Mouse (Mus musculus) forebrain, embryonic 15.5 days (tissue): ENCODE results near the gene Tpgs1. TPM values are rescaled to one million over a fixed set of nuclear protein-coding genes. Genes with fewer than 3 reads are reported as not detected.
A peak's percentile ranks its signal among the peaks of the same experiment; 100 is the strongest.
"Not testable (repeated sequence)": the region's sequence is repeated elsewhere in the genome, so short reads cannot be mapped to it uniquely, and the experiment has no call there.

Source experiments
- ATAC-seq: fragments of 200-750 bp; cut with Nextera tagmentation; replicated peaks from 2 replicates; pipeline ENCODE4 v1.8.0; 2017; ENCODE audit warnings: mild to moderate bottlenecking, moderate TSS enrichment, moderate library complexity
- H3K27ac ChIP-seq: fragments of 300-500 bp; sonication (generic); replicated peaks from 2 replicates; pipeline ENCODE4 v1.5.1; 2015; ENCODE audit warnings: mild to moderate bottlenecking, inconsistent platforms
- H3K27me3 ChIP-seq: fragments of 300-500 bp; sonication (generic); 2 replicates; pipeline ENCODE4 v1.6.1; 2015; ENCODE audit warnings: inconsistent platforms
- H3K36me3 ChIP-seq: fragments of 300-500 bp; sonication (generic); 2 replicates; pipeline ENCODE4 v1.6.1; 2015; ENCODE audit warnings: mild to moderate bottlenecking, inconsistent platforms
- H3K4me1 ChIP-seq: fragments of 300-500 bp; sonication (generic); 2 replicates; pipeline ENCODE4 v1.6.1; 2015; ENCODE audit warnings: inconsistent platforms
- H3K4me2 ChIP-seq: fragments of 300-500 bp; sonication (generic); replicated peaks from 2 replicates; pipeline ENCODE4 v1.6.1; 2015; ENCODE audit warnings: mild to moderate bottlenecking, inconsistent platforms
- H3K4me3 ChIP-seq: fragments of 300-500 bp; sonication (generic); 2 replicates; pipeline ENCODE4 v1.5.1; 2015; ENCODE audit warnings: mild to moderate bottlenecking, inconsistent platforms
- H3K9ac ChIP-seq: fragments of 300-500 bp; sonication (generic); replicated peaks from 2 replicates; pipeline ENCODE4 v1.6.1; 2015; ENCODE audit warnings: mild to moderate bottlenecking, inconsistent platforms
- H3K9me3 ChIP-seq: fragments of 300-500 bp; sonication (generic); 2 replicates; pipeline ENCODE4 v1.6.1; 2016; ENCODE audit warnings: inconsistent platforms
- WGBS: fragments of 180-500 bp; shearing (Covaris S2); methylation state at CpG from one replicate; pipeline ENCODE4 v1.1.7; 2015; ENCODE audit warnings: mixed read lengths; 5-methylcytosine and 5-hydroxymethylcytosine counted together
- polyA plus RNA-seq: library from polyadenylated mRNA; unstranded; fragments of >200 nt; fragmentation: Nextera tagmentation; extraction: Ambion mirVana; gene quantifications from 2 replicates; pipeline ENCODE4 v1.2.1, GENCODE M21; 2015

The Tpgs1 gene
- polyA plus RNA-seq, 1 experiment from 2014 or later: 80.0 TPM

DNA sequence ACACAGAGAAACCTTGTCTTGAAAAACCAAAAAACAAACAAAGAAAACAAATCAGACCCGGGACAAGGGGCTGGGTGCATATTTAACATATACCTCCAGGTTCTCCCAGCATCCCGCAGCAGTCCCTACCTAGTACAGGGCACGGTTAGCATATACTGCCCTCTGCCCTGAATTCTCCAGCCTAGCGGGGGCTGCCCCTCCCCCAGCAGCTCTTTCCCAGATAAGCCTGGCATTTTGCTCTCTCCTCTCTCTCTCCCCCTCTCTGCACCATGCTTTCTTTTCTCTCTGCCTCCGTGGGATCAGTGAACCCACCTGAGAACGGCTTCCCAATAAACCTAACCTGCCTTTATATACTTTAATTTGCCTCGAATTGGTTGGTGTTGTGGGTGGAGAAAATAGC is 31.5 kb downstream of the Tpgs1 start:
- Histone ChIP-seq H3K9ac (no peak overlapping the region), H3K4me1 (peaks cover 18% of the 10 kb centered on the region), H3K27me3 (no peaks in the 10 kb centered on the region), H3K27ac (no peak overlapping the region), H3K4me2 (no peak overlapping the region), H3K9me3 (no peaks in the 10 kb centered on the region), H3K36me3 (no peaks in the 10 kb centered on the region), H3K4me3 (no peak overlapping the region)
- ATAC-seq: no peak
- 57% methylated on average over 7 of the region's 7 CpGs for WGBS

DNA sequence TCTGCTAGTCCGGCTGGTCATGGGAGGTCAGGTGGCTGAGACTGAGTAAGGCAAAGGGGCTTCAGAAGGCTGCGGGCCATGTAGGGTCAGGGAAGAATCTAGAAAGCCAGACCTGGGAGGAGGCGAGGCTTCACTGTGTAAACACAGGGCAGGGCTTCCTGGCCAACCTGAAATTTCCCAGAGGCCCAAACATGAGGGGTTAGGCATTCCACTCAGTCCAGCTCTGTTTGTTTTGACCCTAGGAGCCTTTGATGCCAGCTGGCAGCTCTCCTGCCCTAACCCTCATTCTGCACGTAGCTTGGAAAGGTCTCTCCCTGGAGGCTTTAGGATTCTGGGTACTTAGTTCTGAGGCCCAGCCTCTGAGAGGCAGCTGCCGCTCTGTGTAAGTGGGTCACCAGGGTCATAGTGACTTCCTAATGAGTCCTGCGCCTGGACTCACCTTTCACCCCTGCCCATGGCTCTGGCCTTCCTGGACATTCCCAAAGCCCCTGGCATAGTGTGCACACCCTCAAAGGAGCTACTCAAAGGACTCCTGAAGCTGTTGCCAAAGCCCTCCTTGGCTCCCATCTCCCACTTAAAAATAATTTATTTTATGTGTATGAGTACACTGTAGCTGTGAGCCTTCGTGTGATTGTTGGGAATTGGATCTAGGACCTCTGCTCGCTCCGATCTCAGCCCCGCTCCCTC is 32.4 kb downstream of the Tpgs1 start:
- no peak overlapping the region for H3K4me3 ChIP-seq
- H3K36me3 ChIP-seq: no peaks in the 10 kb centered on the region
- no peak overlapping the region for H3K4me2 ChIP-seq
- H3K9me3 ChIP-seq: no peaks in the 10 kb centered on the region
- no peak for ATAC-seq
- H3K27ac ChIP-seq: no peak overlapping the region
- H3K4me1 ChIP-seq: peaks cover 22% of the 10 kb centered on the region
- H3K27me3 ChIP-seq: no peaks in the 10 kb centered on the region
- no peak overlapping the region for H3K9ac ChIP-seq
- 75% methylated on average over 10 of the region's 10 CpGs for WGBS

DNA sequence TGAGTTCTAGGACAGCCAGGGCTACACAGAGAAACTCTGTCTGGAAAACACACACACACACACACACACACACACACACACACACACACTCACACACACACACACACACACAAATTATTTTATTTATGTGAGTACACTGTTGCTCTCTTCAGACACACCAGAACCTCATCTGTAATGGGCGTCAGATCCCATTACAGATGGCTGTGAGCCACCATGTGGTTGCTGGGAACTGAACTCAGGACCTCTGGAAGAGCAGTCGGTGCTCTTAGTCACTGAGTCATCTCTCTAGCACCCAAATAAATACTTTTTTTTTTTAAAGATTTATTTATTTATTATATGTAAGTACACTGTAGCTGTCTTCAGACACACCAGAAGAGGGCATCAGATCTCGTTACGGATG is 33.8 kb downstream of the Tpgs1 start:
- not testable (repeated sequence) for H3K4me2 ChIP-seq
- WGBS: 90% methylated on average over 4 of the region's 4 CpGs

DNA sequence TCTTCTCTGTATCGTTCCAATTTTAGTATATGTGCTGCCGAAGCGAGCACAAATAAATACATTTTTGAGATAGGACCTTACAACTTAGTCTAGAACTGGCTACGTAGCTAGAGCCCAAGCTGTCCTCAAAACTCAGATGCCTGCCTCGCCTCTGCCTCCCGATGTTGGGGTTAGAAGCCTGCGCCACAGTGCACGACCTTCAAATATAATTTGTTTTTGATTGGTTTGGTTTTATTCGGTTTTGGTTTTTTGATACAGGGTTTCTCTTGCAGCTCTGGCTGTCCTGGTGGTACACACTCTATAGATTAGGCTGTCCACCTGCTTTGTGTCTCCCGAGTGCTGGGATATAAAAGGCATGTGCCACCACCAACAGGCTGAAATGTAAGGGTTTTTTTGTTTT is 34.4 kb downstream of the Tpgs1 start:
- H3K4me1 ChIP-seq: peaks cover 36% of the 10 kb centered on the region
- peak overlapping the region; percentile 48 for H3K4me2 ChIP-seq
- H3K9me3 ChIP-seq: no peaks in the 10 kb centered on the region
- H3K36me3 ChIP-seq: 0 out of 2 replicates have a peak, but pooled peaks cover 2% of the 10 kb centered on the region
- ATAC-seq: peak; percentile 9; the same call in 1 of the 2 replicates
- peak overlapping the region; percentile 73 for H3K27ac ChIP-seq
- H3K9ac ChIP-seq: peak overlapping the region; percentile 50
- WGBS: 75% methylated on average over 10 of the region's 10 CpGs
- no peaks in the 10 kb centered on the region for H3K27me3 ChIP-seq
- H3K4me3 ChIP-seq: peak overlapping the region; percentile 89

More for the DNA sequence above, 33.8 kb downstream of the Tpgs1 start:
- H3K27me3 ChIP-seq, H3K4me3 ChIP-seq, H3K27ac ChIP-seq, ATAC-seq, H3K9me3 ChIP-seq, H3K9ac ChIP-seq, H3K36me3 ChIP-seq: not testable (repeated sequence)
- H3K4me1 ChIP-seq: peaks cover 35% of the 10 kb centered on the region

DNA sequence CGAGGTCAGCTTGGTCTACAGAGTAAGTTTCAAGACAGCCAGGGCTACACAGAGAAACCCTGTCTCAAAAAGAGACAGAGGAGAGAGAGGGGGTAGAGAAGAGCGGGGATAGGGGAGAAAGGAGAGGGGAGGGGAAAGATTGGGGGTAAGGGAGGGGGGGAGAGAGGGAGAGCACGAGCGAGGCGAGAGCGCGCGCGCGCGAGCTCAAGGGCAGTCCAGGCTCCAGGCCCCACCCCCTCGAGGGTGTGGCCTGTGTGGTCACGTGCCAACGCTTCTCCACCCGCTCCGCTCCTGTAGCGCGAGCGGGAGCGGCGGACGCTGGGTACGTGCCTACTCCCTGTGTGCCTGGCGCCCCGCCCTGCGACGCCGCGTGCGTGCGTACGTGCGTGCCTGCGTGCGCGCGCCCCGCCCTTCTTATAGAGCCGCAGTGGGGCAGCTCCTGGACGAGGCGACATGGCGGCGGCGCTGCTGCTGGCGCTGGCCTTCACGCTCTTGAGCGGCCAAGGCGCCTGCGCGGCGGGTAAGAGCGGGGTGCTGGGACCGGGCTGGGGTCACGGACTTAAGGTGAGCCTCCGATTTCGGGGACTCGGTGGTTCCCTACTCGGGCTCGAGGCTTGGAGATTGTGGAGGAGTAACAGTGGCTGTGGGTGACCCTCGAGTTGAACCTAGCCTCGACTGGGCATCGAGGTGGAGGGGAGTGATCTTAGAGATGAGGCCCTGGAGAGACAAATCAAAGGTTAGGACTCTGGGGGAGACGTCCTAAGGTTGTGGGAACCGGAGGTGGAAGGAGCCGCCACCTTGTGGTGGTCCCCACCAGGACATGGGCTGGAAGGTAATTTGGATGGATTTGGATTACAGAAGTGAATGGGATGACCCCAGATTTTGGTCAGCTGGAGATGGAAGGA is 35.1 kb downstream of the Tpgs1 start, which contains the start of gene Bsg:
Gene Bsg, plus strand, starts transcription at position 427 of the 905 bp plus-strand sequence.
- H3K9me3 ChIP-seq: no peaks in the 10 kb centered on the region
- H3K4me2 ChIP-seq: peak within 1 kb of the TSS; percentile 91
- no peaks in the 10 kb centered on the region for H3K27me3 ChIP-seq
- H3K36me3 ChIP-seq: peaks cover 9% of the 10 kb centered on the region; the same call in 1 of the 2 replicates
- peak; percentile 94 for ATAC-seq
- WGBS: under 1% methylated on average over 65 of the region's 65 CpGs
- peak within 1 kb of the TSS; percentile 89 for H3K9ac ChIP-seq
- peaks cover 36% of the 10 kb centered on the region for H3K4me1 ChIP-seq
- H3K27ac ChIP-seq: peak within 1 kb of the TSS; percentile 73
- peak within 1 kb of the TSS; percentile 89 for H3K4me3 ChIP-seq

DNA sequence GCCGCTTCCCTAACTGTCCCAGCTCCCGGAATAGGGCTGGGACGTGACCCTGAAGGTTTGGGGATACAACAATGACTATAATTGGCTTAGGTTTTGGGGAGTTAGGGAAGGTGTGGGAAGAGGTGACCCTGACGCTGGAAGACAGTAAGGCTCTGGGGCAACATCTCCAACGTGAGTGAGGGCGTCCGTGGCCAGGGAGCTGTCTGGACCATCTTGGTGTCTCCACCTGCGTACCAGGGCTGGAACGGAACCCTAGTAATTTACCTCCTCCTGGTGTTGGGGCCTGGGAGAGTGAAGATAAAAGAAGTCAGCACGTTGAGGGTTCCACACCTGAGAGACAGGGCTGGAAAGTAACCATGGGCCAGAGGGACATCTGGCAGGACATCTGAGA is 35.8 kb downstream of the Tpgs1 start:
- H3K27ac ChIP-seq: peak overlapping the region; percentile 73
- peak overlapping the region; percentile 91 for H3K4me2 ChIP-seq
- peak overlapping the region; percentile 89 for H3K4me3 ChIP-seq
- no peaks in the 10 kb centered on the region for H3K9me3 ChIP-seq
- no peaks in the 10 kb centered on the region for H3K27me3 ChIP-seq
- H3K9ac ChIP-seq: peak overlapping the region; percentile 89
- 5% methylated on average over 10 of the region's 10 CpGs for WGBS
- no peak for ATAC-seq
- peaks cover 15% of the 10 kb centered on the region; the same call in 1 of the 2 replicates for H3K36me3 ChIP-seq
- peaks cover 36% of the 10 kb centered on the region for H3K4me1 ChIP-seq

DNA sequence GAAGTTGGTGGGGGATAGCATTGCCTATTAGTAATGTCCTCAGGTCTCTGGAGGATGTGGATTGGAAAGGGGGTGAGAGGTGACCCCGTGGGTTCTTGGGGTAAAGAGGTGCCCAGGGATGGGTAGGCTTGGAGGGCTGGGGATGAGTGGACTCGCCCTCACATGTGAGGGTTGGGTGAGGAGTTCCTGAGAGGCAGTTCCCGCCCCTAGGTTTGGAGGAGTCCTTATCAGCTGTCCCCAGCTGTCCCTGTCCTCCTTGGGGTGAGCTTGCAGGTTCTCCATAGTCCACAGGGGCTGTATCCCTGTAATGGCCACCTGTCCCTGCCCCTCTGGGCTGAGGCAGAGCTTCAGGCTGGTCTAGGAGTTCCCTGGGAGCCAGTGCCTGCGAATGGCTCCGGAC is 36.8 kb downstream of the Tpgs1 start:
- Histone ChIP-seq H3K4me1 (peaks cover 36% of the 10 kb centered on the region), H3K4me3 (peak overlapping the region; percentile 89; the same call in 1 of the 2 replicates), H3K9ac (peak overlapping the region; percentile 89), H3K4me2 (peak overlapping the region; percentile 91), H3K9me3 (no peaks in the 10 kb centered on the region), H3K27ac (no peak overlapping the region), H3K27me3 (no peaks in the 10 kb centered on the region), H3K36me3 (peaks cover 25% of the 10 kb centered on the region)
- ATAC-seq: no peak
- WGBS: 91% methylated on average over 5 of the region's 5 CpGs

DNA sequence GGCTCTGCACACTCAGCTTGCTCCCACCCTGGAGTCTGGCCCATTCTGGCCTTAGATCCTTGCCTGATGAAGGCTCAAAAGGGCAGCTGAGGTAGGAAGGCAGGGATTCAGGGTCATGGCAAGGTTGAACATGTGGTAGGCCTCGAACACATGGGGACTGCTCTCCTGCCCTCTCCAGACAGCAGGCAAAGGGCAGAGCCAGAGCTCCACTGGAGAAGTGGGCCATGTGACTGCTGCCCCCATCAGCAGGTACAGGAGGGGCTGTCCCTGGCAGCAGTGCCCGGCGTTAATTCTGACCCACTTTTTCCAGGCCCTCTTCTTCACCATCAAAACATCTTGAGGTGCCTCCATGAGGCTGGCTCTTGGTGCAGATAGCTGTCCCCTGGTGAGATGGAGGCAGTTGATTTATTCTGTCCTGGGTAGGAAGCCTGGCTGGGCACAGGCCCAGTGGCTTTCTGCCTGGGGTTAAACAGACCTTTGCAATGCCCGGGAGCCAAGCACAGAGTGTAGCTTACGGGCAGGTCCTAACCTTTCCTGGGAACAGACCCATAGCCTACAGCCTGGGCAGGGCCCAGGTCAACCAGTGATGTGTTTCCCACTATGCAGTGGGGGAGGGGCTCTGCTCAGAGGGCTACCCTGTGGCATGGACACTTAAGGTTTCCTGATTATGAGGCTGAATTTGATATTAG is 37.4 kb downstream of the Tpgs1 start:
- H3K9me3 ChIP-seq: no peaks in the 10 kb centered on the region
- no peak overlapping the region for H3K27ac ChIP-seq
- H3K4me3 ChIP-seq: peak overlapping the region; percentile 89; the same call in 1 of the 2 replicates
- peak overlapping the region; percentile 91; the same call in 1 of the 2 replicates for H3K4me2 ChIP-seq
- no peaks in the 10 kb centered on the region for H3K27me3 ChIP-seq
- H3K36me3 ChIP-seq: peaks cover 31% of the 10 kb centered on the region
- peak overlapping the region; percentile 89 for H3K9ac ChIP-seq
- H3K4me1 ChIP-seq: peaks cover 36% of the 10 kb centered on the region
- 80% methylated on average over 5 of the region's 5 CpGs for WGBS
- ATAC-seq: no peak

DNA sequence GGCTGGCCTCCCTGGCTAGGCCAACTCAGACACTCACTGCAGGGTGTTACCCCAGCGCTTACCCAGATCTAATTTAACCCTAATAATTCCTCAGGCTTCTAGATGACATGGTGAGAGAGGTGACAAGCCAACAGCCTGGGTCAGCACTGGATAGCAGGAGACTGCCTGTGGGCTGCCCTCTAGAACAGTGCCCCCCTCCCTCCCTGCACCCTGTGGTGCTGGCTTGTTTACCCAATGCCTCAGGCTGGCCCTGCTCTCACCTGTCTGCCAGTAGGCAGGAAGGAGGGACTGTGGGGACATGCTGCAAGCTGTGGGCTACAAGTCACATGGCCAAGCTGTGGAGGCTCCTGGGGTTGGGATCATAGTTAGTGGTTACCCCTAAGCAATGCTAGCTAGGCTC is 38.0 kb downstream of the Tpgs1 start:
- 83% methylated on average over 1 of the region's 1 CpGs for WGBS
- Histone ChIP-seq H3K9me3 (no peaks in the 10 kb centered on the region), H3K27me3 (no peaks in the 10 kb centered on the region), H3K36me3 (peaks cover 37% of the 10 kb centered on the region), H3K4me1 (peaks cover 36% of the 10 kb centered on the region), H3K27ac (no peak overlapping the region), H3K4me3 (no peak overlapping the region), H3K4me2 (no peak overlapping the region), H3K9ac (0 out of 2 replicates have a peak overlapping the region, but pooled peaks have one; percentile 7)
- ATAC-seq: no peak

DNA sequence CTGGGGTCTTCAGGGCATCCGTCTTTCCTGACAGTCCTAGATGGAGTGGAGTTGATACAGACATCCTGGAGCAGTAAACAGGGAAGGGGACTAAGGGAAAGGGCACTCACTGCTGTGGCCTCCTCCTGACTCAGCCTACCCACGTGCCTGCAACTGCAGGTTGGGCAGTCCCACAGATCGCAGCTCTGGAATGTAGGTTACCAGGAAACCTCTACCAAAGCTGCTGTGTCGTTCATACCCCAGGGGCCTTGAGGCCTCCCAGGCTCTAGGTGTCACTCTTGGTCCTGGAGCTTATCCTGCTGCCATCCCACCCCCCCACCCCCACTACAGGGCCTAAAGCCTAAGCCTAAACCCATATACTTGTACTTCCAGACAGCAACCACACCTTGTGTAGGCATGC is 38.6 kb downstream of the Tpgs1 start:
- no peaks in the 10 kb centered on the region for H3K9me3 ChIP-seq
- H3K27ac ChIP-seq: no peak overlapping the region
- H3K36me3 ChIP-seq: peaks cover 37% of the 10 kb centered on the region
- no peak for ATAC-seq
- no peak overlapping the region for H3K9ac ChIP-seq
- no peak overlapping the region for H3K4me2 ChIP-seq
- no peaks in the 10 kb centered on the region for H3K27me3 ChIP-seq
- WGBS: 76% methylated on average over 4 of the region's 4 CpGs
- peaks cover 36% of the 10 kb centered on the region for H3K4me1 ChIP-seq
- no peak overlapping the region for H3K4me3 ChIP-seq

DNA sequence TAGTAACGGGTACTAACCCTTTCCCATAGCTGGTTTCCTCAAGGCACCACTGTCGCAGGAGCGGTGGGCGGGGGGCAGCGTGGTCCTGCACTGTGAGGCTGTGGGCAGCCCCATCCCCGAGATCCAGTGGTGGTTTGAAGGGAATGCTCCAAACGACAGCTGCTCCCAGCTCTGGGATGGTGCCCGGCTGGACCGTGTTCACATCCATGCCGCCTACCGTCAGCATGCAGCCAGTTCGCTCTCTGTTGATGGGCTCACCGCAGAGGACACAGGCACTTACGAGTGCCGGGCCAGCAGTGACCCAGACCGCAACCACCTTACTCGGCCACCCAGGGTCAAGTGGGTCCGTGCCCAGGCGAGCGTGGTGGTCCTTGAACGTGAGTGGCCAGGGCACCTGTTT is 39.5 kb downstream of the Tpgs1 start:
- H3K9ac ChIP-seq: no peak overlapping the region
- H3K27me3 ChIP-seq: no peaks in the 10 kb centered on the region
- H3K27ac ChIP-seq: no peak overlapping the region
- no peak overlapping the region for H3K4me2 ChIP-seq
- ATAC-seq: no peak
- WGBS: 92% methylated on average over 21 of the region's 21 CpGs
- H3K36me3 ChIP-seq: peaks cover 37% of the 10 kb centered on the region
- H3K9me3 ChIP-seq: no peaks in the 10 kb centered on the region
- no peak overlapping the region for H3K4me3 ChIP-seq
- H3K4me1 ChIP-seq: peaks cover 34% of the 10 kb centered on the region
